Mouse (Mus musculus) lung, adult 2 months (tissue): ENCODE measurements around the gene Zfp653.

ENCODE experiments used
- CTCF ChIP-seq: fragments of 200-500 bp; IDR thresholded peaks from 2 replicates; pipeline ENCODE4 v1.5.1; 2011; ENCODE audit warnings: mild to moderate bottlenecking, low read length, control low read depth; ENCODE audit not compliant: insufficient read depth
- POLR2A ChIP-seq: fragments of 200-500 bp; IDR thresholded peaks from 2 replicates; pipeline ENCODE4 v1.6.1; 2011; ENCODE audit warnings: low read depth, mild to moderate bottlenecking, control low read depth, low read length, borderline replicate concordance; ENCODE audit errors: extremely low read depth

- TF ChIP-seq CTCF (no peak), POLR2A (no peak)
Observed at GRCm38 (mm10) chr9:22041832-22042231, 29.3 kb downstream of the Zfp653 start.
